Mouse (Mus musculus) MEL (cell line): ENCODE measurements around the gene Grm1. TPM values are rescaled to one million over a fixed set of nuclear protein-coding genes. Genes with fewer than 3 reads are reported as not detected.

Experiments
- DNase-seq: peaks from one replicate; pipeline ENCODE4 v3.0.0; 2011; ENCODE audit warnings: low read depth, low spot score
- H3K27ac ChIP-seq: 2 replicates; pipeline ENCODE4 v1.5.1; 2012; ENCODE audit warnings: low read depth, mild to moderate bottlenecking, control low read depth, low read length, moderate library complexity; ENCODE audit not compliant: control insufficient read depth
- H3K27me3 ChIP-seq, 2 experiments: fragments of 150-350 bp in 1 of 2; sonication (generic) in 1 of 2; 2 replicates each; pipeline ENCODE4 v1.6.1; 2012; ENCODE audit warnings: low read length in 2 of 2, mild to moderate bottlenecking in 2 of 2, improper control_type of control experiment in 1 of 2, moderate library complexity in 1 of 2; ENCODE audit not compliant: insufficient read depth in 2 of 2, control insufficient read depth in 1 of 2
- H3K36me3 ChIP-seq, 2 experiments: 2 replicates each; pipeline ENCODE4 v1.6.1; 2012 to 2014; ENCODE audit warnings: low read length in 2 of 2, improper control_type of control experiment in 1 of 2, inconsistent platforms in 1 of 2, mild to moderate bottlenecking in 1 of 2; ENCODE audit not compliant: insufficient read depth in 2 of 2, control insufficient read depth in 1 of 2
- H3K4me1 ChIP-seq, 2 experiments: fragments of 150-350 bp in 1 of 2; sonication (generic) in 1 of 2; 2 replicates each; pipeline ENCODE4 v1.6.1; 2012; ENCODE audit warnings: low read length in 2 of 2, improper control_type of control experiment in 1 of 2, mild to moderate bottlenecking in 1 of 2; ENCODE audit not compliant: insufficient read depth in 2 of 2, control insufficient read depth in 1 of 2
- H3K4me3 ChIP-seq, 2 experiments: fragments of 150-350 bp in 1 of 2; sonication (generic) in 1 of 2; 2 replicates each; pipeline ENCODE4 v1.5.1; 2012; ENCODE audit warnings: low read depth in 2 of 2, low read length in 2 of 2, mild to moderate bottlenecking in 2 of 2, moderate library complexity in 2 of 2, control low read depth in 1 of 2, improper control_type of control experiment in 1 of 2; ENCODE audit not compliant: control insufficient read depth in 1 of 2, insufficient read depth in 1 of 2
- H3K79me2 ChIP-seq: 2 replicates; pipeline ENCODE4 v1.6.1; 2012; ENCODE audit warnings: mild to moderate bottlenecking, low read length, moderate library complexity; ENCODE audit not compliant: control insufficient read depth, poor library complexity, insufficient read depth
- H3K9ac ChIP-seq: 2 replicates; pipeline ENCODE4 v1.6.1; 2012; ENCODE audit warnings: low read depth, mild to moderate bottlenecking, control low read depth, low read length, moderate library complexity; ENCODE audit not compliant: control insufficient read depth, poor library complexity, severe bottlenecking
- H3K9me3 ChIP-seq: fragments of 150-350 bp; sonication (generic); replicated peaks from 2 replicates; pipeline ENCODE4 v1.6.1; 2012; ENCODE audit warnings: mild to moderate bottlenecking, low read length, improper control_type of control experiment, moderate library complexity; ENCODE audit not compliant: insufficient read depth
- CTCF ChIP-seq, 3 experiments: IDR thresholded peaks in 2 of 3; conservative IDR thresholded peaks in 1 of 3; 2 replicates each; pipeline ENCODE4 v1.5.1; 2011 to 2012; ENCODE audit warnings: low read length in 3 of 3, low read depth in 2 of 3, mild to moderate bottlenecking in 2 of 3, improper control_type of control experiment in 1 of 3, inconsistent platforms in 1 of 3, mixed read lengths in 1 of 3, moderate library complexity in 1 of 3; ENCODE audit not compliant: control insufficient read depth in 1 of 3, insufficient read depth in 1 of 3, poor library complexity in 1 of 3, severe bottlenecking in 1 of 3
- ELF1 ChIP-seq: IDR thresholded peaks from 2 replicates; pipeline ENCODE4 v1.6.1; 2014; ENCODE audit warnings: low read depth, mild to moderate bottlenecking, inconsistent platforms, low read length, improper control_type of control experiment, moderate library complexity
- EP300 ChIP-seq, 2 experiments: IDR thresholded peaks; 2 replicates each; pipeline ENCODE4 v1.6.1; 2011; ENCODE audit warnings: improper control_type of control experiment in 2 of 2, low read length in 2 of 2, low read depth in 1 of 2, mild to moderate bottlenecking in 1 of 2
- ETS1 ChIP-seq: IDR thresholded peaks from 2 replicates; pipeline ENCODE4 v1.6.1; 2012; ENCODE audit warnings: low read depth, mild to moderate bottlenecking, inconsistent platforms, low read length, improper control_type of control experiment, moderate library complexity
- GATA1 ChIP-seq: IDR thresholded peaks from 2 replicates; pipeline ENCODE4 v1.6.1; 2011; ENCODE audit warnings: low read depth, low read length, improper control_type of control experiment
- HCFC1 ChIP-seq: IDR thresholded peaks from 2 replicates; pipeline ENCODE4 v1.6.1; 2012; ENCODE audit warnings: low read depth, mild to moderate bottlenecking, inconsistent platforms, low read length, improper control_type of control experiment, moderate library complexity
- MAFK ChIP-seq: IDR thresholded peaks from 2 replicates; pipeline ENCODE4 v1.6.1; 2011; ENCODE audit warnings: low read depth, mild to moderate bottlenecking, low read length, improper control_type of control experiment, borderline replicate concordance
- MAX ChIP-seq: IDR thresholded peaks from 2 replicates; pipeline ENCODE4 v1.6.1; 2011; ENCODE audit warnings: low read length, improper control_type of control experiment
- MAZ ChIP-seq: IDR thresholded peaks from 2 replicates; pipeline ENCODE4 v1.6.1; 2012; ENCODE audit warnings: low read depth, mild to moderate bottlenecking, inconsistent platforms, low read length, improper control_type of control experiment
- MXI1 ChIP-seq: IDR thresholded peaks from 2 replicates; pipeline ENCODE4 v1.6.1; 2011; ENCODE audit warnings: mild to moderate bottlenecking, low read depth, low read length, improper control_type of control experiment
- MYC ChIP-seq: IDR thresholded peaks from 2 replicates; pipeline ENCODE4 v1.6.1; 2011; ENCODE audit warnings: low read depth, mild to moderate bottlenecking, low read length, improper control_type of control experiment, moderate library complexity
- NELFE ChIP-seq: IDR thresholded peaks from 2 replicates; pipeline ENCODE4 v1.6.1; 2011; ENCODE audit warnings: low read depth, low read length, improper control_type of control experiment
- NRF1 ChIP-seq: IDR thresholded peaks from 2 replicates; pipeline ENCODE4 v1.6.1; 2014; ENCODE audit warnings: low read depth, mild to moderate bottlenecking, inconsistent platforms, low read length, improper control_type of control experiment, moderate library complexity; ENCODE audit not compliant: poor library complexity, insufficient read depth, severe bottlenecking
- POLR2A ChIP-seq, 2 experiments: IDR thresholded peaks; 2 replicates each; pipeline ENCODE4 v1.6.1; 2011 to 2012; ENCODE audit warnings: low read length in 2 of 2, mild to moderate bottlenecking in 2 of 2, control low read depth in 1 of 2, improper control_type of control experiment in 1 of 2, low read depth in 1 of 2, moderate library complexity in 1 of 2; ENCODE audit not compliant: control insufficient read depth in 1 of 2, insufficient read depth in 1 of 2, poor library complexity in 1 of 2
- POLR2AphosphoS2 ChIP-seq: IDR thresholded peaks from 2 replicates; pipeline ENCODE4 v1.6.1; 2011; ENCODE audit warnings: low read length, improper control_type of control experiment
- POLR2AphosphoS5 ChIP-seq: IDR thresholded peaks from 2 replicates; pipeline ENCODE4 v1.6.1; 2012; ENCODE audit warnings: low read depth, borderline replicate concordance, mild to moderate bottlenecking, inconsistent platforms, low read length, moderate library complexity, mixed read lengths
- RAD21 ChIP-seq: IDR thresholded peaks from 2 replicates; pipeline ENCODE4 v1.6.1; 2011; ENCODE audit warnings: mild to moderate bottlenecking, low read depth, low read length, improper control_type of control experiment
- SIN3A ChIP-seq: IDR thresholded peaks from 2 replicates; pipeline ENCODE4 v1.6.1; 2012; ENCODE audit warnings: low read length, improper control_type of control experiment, inconsistent platforms
- TAL1 ChIP-seq: IDR thresholded peaks from 2 replicates; pipeline ENCODE4 v1.6.1; 2012; ENCODE audit warnings: mild to moderate bottlenecking, inconsistent platforms, low read length, moderate library complexity, mixed read lengths
- TCF12 ChIP-seq: IDR thresholded peaks from 2 replicates; pipeline ENCODE4 v1.6.1; 2014; ENCODE audit warnings: low read depth, mild to moderate bottlenecking, inconsistent platforms, low read length, improper control_type of control experiment, moderate library complexity
- UBTF ChIP-seq: IDR thresholded peaks from 2 replicates; pipeline ENCODE4 v1.6.1; 2012; ENCODE audit warnings: low read depth, mild to moderate bottlenecking, inconsistent platforms, low read length, improper control_type of control experiment, moderate library complexity, borderline replicate concordance; ENCODE audit not compliant: insufficient read depth
- USF1 ChIP-seq: IDR thresholded peaks from 2 replicates; pipeline ENCODE4 v1.6.1; 2014; ENCODE audit warnings: low read depth, mild to moderate bottlenecking, inconsistent platforms, low read length, improper control_type of control experiment, moderate library complexity
- USF2 ChIP-seq, 2 experiments: IDR thresholded peaks; 2 replicates each; pipeline ENCODE4 v1.6.1; 2011 to 2012; ENCODE audit warnings: improper control_type of control experiment in 2 of 2, low read length in 2 of 2, borderline replicate concordance in 1 of 2, inconsistent platforms in 1 of 2, low read depth in 1 of 2, mild to moderate bottlenecking in 1 of 2; ENCODE audit not compliant: insufficient read depth in 1 of 2
- polyA plus RNA-seq, 2 experiments: library from polyadenylated mRNA; stranded (reverse) in 1 of 2; unstranded in 1 of 2; fragments of >175 nt in 1 of 2; fragments of >200 nt in 1 of 2; gene quantifications; 2 replicates each; pipeline versions ENCODE4 v1.2.1 to v1.2.4; 2012; ENCODE audit warnings: low replicate concordance in 2 of 2, low read depth in 1 of 2; ENCODE audit not compliant: insufficient read length in 2 of 2, insufficient read depth in 1 of 2, missing spikeins in 1 of 2
- total RNA-seq: library from RNA; depleted of rRNA; stranded (reverse); fragments of 300-350 nt; gene quantifications from 2 replicates; pipeline ENCODE4 v1.2.3, GENCODE M21; 2012

The Grm1 gene
- total and polyA plus RNA-seq, 3 experiments = not detected

DNA sequence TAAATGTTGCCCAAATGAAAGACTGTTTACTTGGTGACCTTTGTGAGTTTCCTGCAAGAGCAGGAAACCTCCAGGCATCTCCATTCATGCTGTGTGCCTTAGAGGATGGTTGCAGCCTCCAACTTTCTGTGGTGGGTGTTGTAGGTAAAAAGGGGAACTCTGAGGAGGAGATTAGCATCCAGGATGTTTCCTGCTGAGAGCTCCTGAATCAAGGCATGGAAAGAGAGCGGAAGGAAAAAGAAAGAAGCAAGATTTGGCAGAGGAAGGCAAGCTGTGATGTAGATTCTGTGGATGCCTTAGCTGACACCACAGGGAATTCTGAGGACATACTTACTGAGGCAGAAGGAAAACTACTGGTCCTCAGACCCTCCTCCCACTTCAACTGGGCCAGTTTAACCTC lies 85.4 kb downstream of the Grm1 start:
- Histone ChIP-seq H3K27me3 (no peaks in the 10 kb centered on the region), H3K27ac (no peak overlapping the region), H3K36me3 (no peaks in the 10 kb centered on the region)
- DNase-seq = no peak
- TF ChIP-seq MXI1 = no peak
- TF ChIP-seq NRF1 = no peak
- no peak for TF ChIP-seq MYC
- no peak for TF ChIP-seq NELFE
- TF ChIP-seq TCF12 = no peak
- TF ChIP-seq ETS1 = no peak
- TF ChIP-seq MAZ = no peak
- TF ChIP-seq POLR2A (IDR thresholded peaks at IDR 0.05; ENCODE audit: control insufficient read depth in 1 of 2, insufficient read depth in 1 of 2, low read depth in 1 of 2, low read length in 2 of 2, poor library complexity in 1 of 2) = no peak
- no peak for TF ChIP-seq MAX
- TF ChIP-seq MAFK = no peak
- no peak for TF ChIP-seq ELF1
- TF ChIP-seq RAD21 = no peak
- TF ChIP-seq POLR2AphosphoS5 = no peak
- no peak for TF ChIP-seq EP300 (IDR thresholded peaks at IDR 0.05; ENCODE audit: low read depth in 1 of 2, low read length in 2 of 2)
- TF ChIP-seq USF2 (IDR thresholded peaks at IDR 0.05; ENCODE audit: borderline replicate concordance in 1 of 2, insufficient read depth in 1 of 2, low read depth in 1 of 2, low read length in 2 of 2) = no peak
- TF ChIP-seq POLR2AphosphoS2 = no peak
- no peak for TF ChIP-seq CTCF (IDR thresholded peaks at IDR 0.05 in 2 of 3, conservative IDR thresholded peaks at IDR 0.05 in 1 of 3; ENCODE audit: control insufficient read depth in 1 of 3, insufficient read depth in 1 of 3, low read depth in 2 of 3, low read length in 3 of 3, poor library complexity in 1 of 3, severe bottlenecking in 1 of 3)
- no peak for TF ChIP-seq GATA1
- TF ChIP-seq TAL1 = no peak
- TF ChIP-seq, all 39 proteins: peak for 0
- no peaks in the 10 kb centered on the region for H3K9me3 ChIP-seq
- H3K4me3 ChIP-seq = no peak overlapping the region
- no peaks in the 10 kb centered on the region for H3K79me2 ChIP-seq
- H3K4me1 ChIP-seq = no peaks in the 10 kb centered on the region
- H3K9ac ChIP-seq = no peak overlapping the region

DNA sequence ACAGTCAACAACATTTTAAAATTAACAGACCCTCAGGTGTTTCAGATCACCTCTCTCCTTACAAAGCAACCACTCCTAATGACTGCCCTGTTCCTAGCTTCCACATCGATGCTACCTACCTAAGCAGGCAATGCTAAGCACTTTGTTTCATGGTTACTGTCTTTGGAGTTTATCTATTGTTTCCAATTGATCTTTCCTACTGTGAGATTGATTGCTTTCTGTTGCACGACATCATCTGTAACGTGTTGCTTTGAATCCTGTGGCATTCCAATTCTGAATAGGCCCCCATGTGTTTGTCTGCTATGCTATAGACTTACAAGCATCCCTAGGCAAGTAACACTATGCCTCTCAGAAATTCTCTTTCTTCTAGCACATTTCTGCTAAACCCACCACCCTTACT lies 90.4 kb downstream of the Grm1 start:
- H3K9me3 ChIP-seq = no peaks in the 10 kb centered on the region
- H3K9ac ChIP-seq = no peak overlapping the region
- H3K27ac ChIP-seq = no peak overlapping the region
- no peaks in the 10 kb centered on the region for H3K79me2 ChIP-seq
- H3K4me3 ChIP-seq = no peak overlapping the region
- H3K4me1 ChIP-seq = no peaks in the 10 kb centered on the region
- no peak for DNase-seq
- H3K36me3 ChIP-seq = no peaks in the 10 kb centered on the region
- TF ChIP-seq SIN3A (no peak), NRF1 (no peak), USF1 (no peak), HCFC1 (no peak), UBTF (no peak)
- H3K27me3 ChIP-seq = no peaks in the 10 kb centered on the region
